ENCODE assay signal across 8 mouse cellular contexts in the genomic region with DNA sequence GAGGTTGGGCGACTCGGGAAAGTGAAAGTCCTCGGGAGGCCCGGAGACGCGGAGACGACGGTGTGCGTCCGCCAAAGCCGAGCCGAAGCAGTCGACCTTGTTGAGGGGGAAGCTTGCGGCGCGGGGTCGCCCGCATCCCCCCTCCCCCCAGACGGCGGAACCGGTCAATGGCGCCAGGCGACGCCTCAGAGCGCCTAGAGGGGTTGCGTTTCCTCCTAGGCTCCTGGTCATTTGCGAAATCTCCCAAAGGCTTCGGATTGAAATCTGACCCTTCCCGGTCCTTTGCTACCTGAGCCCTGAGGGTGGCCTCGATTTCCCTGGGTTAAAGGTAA. TPM values are rescaled to one million over a fixed set of nuclear protein-coding genes. Genes with fewer than 3 reads are reported as not detected.
DNase-seq lines count a peak whose midpoint lies in the region; ATAC-seq and TF ChIP-seq lines count a peak whose summit lies in the region.

No protein-coding gene starts in this region.

- DNase-seq in kidney, adult 2 months = no peak
- DNase-seq in kidney, postnatal 4 days = no peak
- DNase-seq in hindbrain, postnatal 0 days (ENCODE audit: low spot score) = no peak
- DNase-seq in frontal cortex, adult 2 months (ENCODE audit: extremely low spot score in 1 of 2, low spot score in 1 of 2) = no peak
- no peak for DNase-seq in ovary, postnatal 10 days (ENCODE audit: low spot score)

- H3K9ac ChIP-seq in hindbrain, postnatal 0 days (replicated peaks; ENCODE audit: low read length) = peak overlapping the region; percentile 85
- peak overlapping the region; percentile 83 for H3K9ac ChIP-seq in midbrain, embryonic 16.5 days (ENCODE audit: low read depth, low read length)

- no peaks in the 10 kb centered on the region for H3K36me3 ChIP-seq in kidney, adult 2 months (ENCODE audit: control insufficient read depth, insufficient read depth, low read length)
- H3K36me3 ChIP-seq in hindbrain, postnatal 0 days (ENCODE audit: insufficient read depth, low read length) = no peaks in the 10 kb centered on the region
- H3K36me3 ChIP-seq in midbrain, embryonic 16.5 days (ENCODE audit: control insufficient read depth, insufficient read depth, low read length) = 0 out of 2 replicates have a peak, but pooled peaks cover 4% of the 10 kb centered on the region

- TF ChIP-seq CTCF in kidney, adult 2 months (conservative IDR thresholded peaks at IDR 0.05; ENCODE audit: insufficient read depth, insufficient read length, low read depth, low read length) = no peak
- TF ChIP-seq CTCF in hindbrain, postnatal 0 days (IDR thresholded peaks at IDR 0.05; ENCODE audit: low read depth) = no peak

- H3K4me3 ChIP-seq in kidney, adult 2 months (ENCODE audit: insufficient read depth, low read depth, low read length) = peak overlapping the region; percentile 96
- peak overlapping the region; percentile 91 for H3K4me3 ChIP-seq in brown adipose tissue, adult 24 weeks (ENCODE audit: insufficient read depth, low read depth, low read length)
- H3K4me3 ChIP-seq in hindbrain, postnatal 0 days (ENCODE audit: low read length) = peak overlapping the region; percentile 79
- H3K4me3 ChIP-seq in midbrain, embryonic 16.5 days (ENCODE audit: low read depth, low read length) = peak overlapping the region; percentile 80

- WGBS in kidney, adult 2 months = under 1% methylated on average over 30 of the region's 30 CpGs
- under 1% methylated on average over 30 of the region's 30 CpGs for WGBS in hindbrain, postnatal 0 days
- under 1% methylated on average over 30 of the region's 30 CpGs for WGBS in midbrain, embryonic 16.5 days

- peak overlapping the region; percentile 99 for H3K27ac ChIP-seq in kidney, adult 2 months (ENCODE audit: insufficient read depth, low read depth, low read length)
- H3K27ac ChIP-seq in brown adipose tissue, adult 24 weeks (replicated peaks; ENCODE audit: low read depth, low read length) = peak overlapping the region; percentile 99
- peak overlapping the region; percentile 91 for H3K27ac ChIP-seq in hindbrain, postnatal 0 days
- H3K27ac ChIP-seq in midbrain, embryonic 16.5 days (ENCODE audit: low read length) = peak overlapping the region; percentile 89

- TF ChIP-seq POLR2A in kidney, adult 2 months (IDR thresholded peaks at IDR 0.05; ENCODE audit: low read depth, low read length) = peak; percentile 35

- peak overlapping the region; percentile 98 for H3K4me2 ChIP-seq in hindbrain, postnatal 0 days (ENCODE audit: low read depth, low read length)
- H3K4me2 ChIP-seq in midbrain, embryonic 16.5 days (ENCODE audit: low read length) = peak overlapping the region; percentile 98

- peaks cover 5% of the 10 kb centered on the region; the same call in 1 of the 2 replicates for H3K4me1 ChIP-seq in kidney, adult 2 months (ENCODE audit: control insufficient read depth, insufficient read depth, low read length)
- H3K4me1 ChIP-seq in brown adipose tissue, adult 24 weeks (ENCODE audit: control insufficient read depth, insufficient read depth, insufficient read length, low read length) = 0 out of 2 replicates have a peak, but pooled peaks cover 3% of the 10 kb centered on the region
- peaks cover 7% of the 10 kb centered on the region; the same call in 1 of the 2 replicates for H3K4me1 ChIP-seq in hindbrain, postnatal 0 days (ENCODE audit: insufficient read depth, low read length)
- peaks cover 28% of the 10 kb centered on the region for H3K4me1 ChIP-seq in midbrain, embryonic 16.5 days (ENCODE audit: control insufficient read depth, insufficient read depth, low read length)

- no peak; the same call in 1 of the 2 replicates for ATAC-seq in hindbrain, postnatal 0 days
- ATAC-seq in midbrain, embryonic 16.5 days = no peak
- ATAC-seq in cerebellum, adult (ENCODE audit: insufficient number of reproducible peaks, low FRiP score, low TSS enrichment) = no peak; the same call in none of the 2 replicates

- H3K27me3 ChIP-seq in kidney, adult 2 months (replicated peaks; ENCODE audit: control insufficient read depth, insufficient read depth, low read length) = no peaks in the 10 kb centered on the region
- H3K27me3 ChIP-seq in hindbrain, postnatal 0 days (ENCODE audit: insufficient read depth, low read length) = peaks cover 7% of the 10 kb centered on the region; the same call in 1 of the 2 replicates
- peaks cover 12% of the 10 kb centered on the region for H3K27me3 ChIP-seq in midbrain, embryonic 16.5 days (ENCODE audit: control insufficient read depth, insufficient read depth, low read depth, low read length)

- H3K9me3 ChIP-seq in hindbrain, postnatal 0 days (ENCODE audit: low read length) = no peaks in the 10 kb centered on the region
- no peaks in the 10 kb centered on the region for H3K9me3 ChIP-seq in midbrain, embryonic 16.5 days (replicated peaks; ENCODE audit: control insufficient read depth, low read length, poor library complexity, severe bottlenecking)

RNA-seq across cellular contexts. Expression of gene Zfp36l1, which starts 3.0 kb away (rescaled TPM):
- 109 and 111 TPM in 2 replicates for polyA plus RNA-seq in kidney, adult 2 months (2012; rRNA removed)
- 67.0 and 75.8 TPM in 2 replicates for polyA plus RNA-seq in brown adipose tissue, adult 24 weeks (2012; ENCODE audit: insufficient read depth, insufficient read length, missing spikeins)
- 61.8 and 69.5 TPM in 2 replicates for total RNA-seq in hindbrain, postnatal 0 days (2014; rRNA removed)
- 64.6 and 65.9 TPM in 2 replicates for polyA plus RNA-seq in hindbrain, postnatal 0 days (2015; fragmentation: Nextera tagmentation; extraction: Ambion mirVana)
- polyA plus RNA-seq in midbrain, embryonic 16.5 days (2015; fragmentation: Nextera tagmentation; extraction: Ambion mirVana) = 26.5 and 29.9 TPM in 2 replicates
- 22.0 and 24.3 TPM in 2 replicates for polyA plus RNA-seq in frontal cortex, adult 2 months (2012; rRNA removed)
